Comparison of ENCODE assay signal across 16 mouse cellular contexts in genomic region chr3:41942964-41943363, GRCm38 (mm10).
A peak's percentile ranks its signal among the peaks of the same experiment; 100 is the strongest.
DNase-seq lines count a peak whose midpoint lies in the region; ATAC-seq and TF ChIP-seq lines count a peak whose summit lies in the region.
"Had no signal": no experiment of that assay in that cellular context is flagged by ENCODE, and none has a peak within 500 bp of the region (broad histone marks: within the 10 kb centered on the region; RNA-seq: fewer than 3 reads in every experiment).

No protein-coding gene starts in this region.

- intact Hi-C loops in heart, postnatal 25 days (cut with DNase I) = no loop called here
- intact Hi-C loops in left cerebral cortex, postnatal 25 days (cut with DNase I) = no loop called here

- peaks cover 8% of the 10 kb centered on the region for H3K4me1 ChIP-seq in heart, embryonic 16.5 days (ENCODE audit: control insufficient read depth, insufficient read depth, low read length)
- H3K4me1 ChIP-seq in lung, postnatal 0 days (ENCODE audit: insufficient read depth, low read depth, low read length) = no peaks in the 10 kb centered on the region
- H3K4me1 ChIP-seq in forebrain, embryonic 16.5 days (replicated peaks; ENCODE audit: control insufficient read depth, insufficient read depth, low read length) = peaks cover 7% of the 10 kb centered on the region
- no peaks in the 10 kb centered on the region for H3K4me1 ChIP-seq in midbrain, embryonic 16.5 days (ENCODE audit: control insufficient read depth, insufficient read depth, low read length)
- H3K4me1 ChIP-seq: embryonic facial prominence, embryonic 12.5 days; limb, embryonic 12.5 days had no signal

- no peak for TF ChIP-seq CTCF in lung, postnatal 0 days (IDR thresholded peaks at IDR 0.05)

- H3K4me2 ChIP-seq in heart, embryonic 16.5 days (ENCODE audit: low read depth, low read length) = no peak overlapping the region
- no peak overlapping the region for H3K4me2 ChIP-seq in lung, postnatal 0 days (replicated peaks; ENCODE audit: low read depth, low read length)
- H3K4me2 ChIP-seq in forebrain, embryonic 16.5 days (ENCODE audit: low read length) = no peak overlapping the region
- no peak overlapping the region for H3K4me2 ChIP-seq in midbrain, embryonic 16.5 days (ENCODE audit: low read length)
- H3K4me2 ChIP-seq: embryonic facial prominence, embryonic 12.5 days; limb, embryonic 12.5 days had no signal

- TF ChIP-seq EP300 in lung, postnatal 0 days (IDR thresholded peaks at IDR 0.05) = no peak

- H3K27me3 ChIP-seq in heart, embryonic 16.5 days (ENCODE audit: control insufficient read depth, insufficient read depth, low read length) = no peaks in the 10 kb centered on the region
- H3K27me3 ChIP-seq in lung, postnatal 0 days (replicated peaks; ENCODE audit: insufficient read depth, low read length) = no peaks in the 10 kb centered on the region
- H3K27me3 ChIP-seq in forebrain, embryonic 16.5 days (replicated peaks; ENCODE audit: control insufficient read depth, insufficient read depth, low read length) = no peaks in the 10 kb centered on the region
- no peaks in the 10 kb centered on the region for H3K27me3 ChIP-seq in midbrain, embryonic 16.5 days (ENCODE audit: control insufficient read depth, insufficient read depth, low read depth, low read length)
- H3K27me3 ChIP-seq: CH12.LX; embryonic facial prominence, embryonic 12.5 days; limb, embryonic 12.5 days had no signal

- H3K27ac ChIP-seq in heart, embryonic 16.5 days (ENCODE audit: low read length) = no peak overlapping the region
- no peak overlapping the region for H3K27ac ChIP-seq in lung, postnatal 0 days (ENCODE audit: low read length)
- H3K27ac ChIP-seq in forebrain, embryonic 16.5 days (ENCODE audit: low read length) = no peak overlapping the region
- H3K27ac ChIP-seq in midbrain, embryonic 16.5 days (ENCODE audit: low read length) = no peak overlapping the region
- H3K27ac ChIP-seq: embryonic facial prominence, embryonic 12.5 days; limb, embryonic 12.5 days had no signal

- no peaks in the 10 kb centered on the region for H3K36me3 ChIP-seq in heart, embryonic 16.5 days (ENCODE audit: control insufficient read depth, insufficient read depth)
- no peaks in the 10 kb centered on the region for H3K36me3 ChIP-seq in lung, postnatal 0 days (ENCODE audit: insufficient read depth, low read length)
- H3K36me3 ChIP-seq in forebrain, embryonic 16.5 days (ENCODE audit: control insufficient read depth, insufficient read depth) = no peaks in the 10 kb centered on the region
- H3K36me3 ChIP-seq in midbrain, embryonic 16.5 days (ENCODE audit: control insufficient read depth, insufficient read depth, low read length) = no peaks in the 10 kb centered on the region
- H3K36me3 ChIP-seq: embryonic facial prominence, embryonic 12.5 days; limb, embryonic 12.5 days had no signal

- H3K4me3 ChIP-seq in heart, embryonic 16.5 days (ENCODE audit: low read length) = no peak overlapping the region
- H3K4me3 ChIP-seq in lung, postnatal 0 days (ENCODE audit: low read depth, low read length) = no peak overlapping the region
- H3K4me3 ChIP-seq in forebrain, embryonic 16.5 days (replicated peaks; ENCODE audit: low read length) = no peak overlapping the region
- H3K4me3 ChIP-seq in midbrain, embryonic 16.5 days (ENCODE audit: low read depth, low read length) = no peak overlapping the region
- H3K4me3 ChIP-seq: embryonic facial prominence, embryonic 12.5 days; limb, embryonic 12.5 days had no signal

- ATAC-seq in heart, embryonic 16.5 days (replicated peaks; ENCODE audit: extremely low read depth, insufficient read depth, low FRiP score) = peak; percentile 49
- no peak for ATAC-seq in lung, postnatal 0 days
- ATAC-seq in forebrain, embryonic 16.5 days = peak; percentile 88
- peak; percentile 68; the same call in 1 of the 2 replicates for ATAC-seq in midbrain, embryonic 16.5 days

- 14% methylated on average over 6 of the region's 6 CpGs for WGBS in heart, embryonic 16.5 days
- WGBS in lung, postnatal 0 days = 24% methylated on average over 6 of the region's 6 CpGs
- WGBS in forebrain, embryonic 16.5 days = 15% methylated on average over 6 of the region's 6 CpGs
- WGBS in midbrain, embryonic 16.5 days = 38% methylated on average over 6 of the region's 6 CpGs

- DNase-seq in heart, postnatal 25 days (ENCODE audit: low spot score) = no peak
- DNase-seq in lung, postnatal 0 days (ENCODE audit: low spot score) = peak; percentile 22
- no peak for DNase-seq in lung, postnatal 36 days
- no peak for DNase-seq in gastrocnemius, postnatal 10 days
- no peak for DNase-seq in left cerebral cortex, postnatal 25 days (ENCODE audit: low spot score in 2 of 2)
- DNase-seq: cerebellum, adult 18-20 months; heart, postnatal 4 days; lung, adult 18-20 months; spleen, adult 18-20 months; thymus, adult 18-20 months had no signal

- no peaks in the 10 kb centered on the region for H3K9me3 ChIP-seq in heart, embryonic 16.5 days (replicated peaks; ENCODE audit: control insufficient read depth, low read length)
- no peaks in the 10 kb centered on the region for H3K9me3 ChIP-seq in lung, postnatal 0 days (ENCODE audit: low read length)
- H3K9me3 ChIP-seq in forebrain, embryonic 16.5 days (ENCODE audit: control insufficient read depth, low read length) = no peaks in the 10 kb centered on the region
- H3K9me3 ChIP-seq in midbrain, embryonic 16.5 days (replicated peaks; ENCODE audit: control insufficient read depth, low read length, poor library complexity, severe bottlenecking) = no peaks in the 10 kb centered on the region
- H3K9me3 ChIP-seq: embryonic facial prominence, embryonic 12.5 days; limb, embryonic 12.5 days had no signal

- H3K9ac ChIP-seq in heart, embryonic 16.5 days (ENCODE audit: low read length) = no peak overlapping the region
- no peak overlapping the region for H3K9ac ChIP-seq in lung, postnatal 0 days (replicated peaks; ENCODE audit: low read depth)
- no peak overlapping the region for H3K9ac ChIP-seq in forebrain, embryonic 16.5 days (replicated peaks; ENCODE audit: low read depth, low read length)
- H3K9ac ChIP-seq in midbrain, embryonic 16.5 days (ENCODE audit: low read depth, low read length) = no peak overlapping the region
- H3K9ac ChIP-seq: embryonic facial prominence, embryonic 12.5 days; limb, embryonic 12.5 days had no signal
